Comparison of ENCODE assay signal across 11 mouse cellular contexts in the genomic region with DNA sequence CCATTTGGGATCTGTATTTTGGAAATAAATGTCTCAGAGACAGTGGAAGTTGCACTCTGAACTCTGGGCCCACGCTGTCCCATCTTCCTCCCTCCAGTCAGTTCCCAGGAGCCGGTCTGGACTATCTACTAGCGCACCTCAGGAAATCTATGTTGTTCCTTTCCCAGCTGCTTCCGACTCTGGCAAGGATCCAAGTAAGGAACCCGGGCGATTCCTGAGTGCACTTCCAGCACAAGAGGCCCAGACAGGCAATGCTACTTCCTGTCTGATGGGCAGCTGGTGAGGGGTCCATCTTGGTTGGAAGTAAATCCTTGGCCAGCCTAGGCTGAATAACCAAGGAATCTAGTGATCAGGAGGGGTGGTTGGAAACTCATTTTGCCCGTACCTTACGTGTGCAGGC.
DNase-seq lines count a peak whose midpoint lies in the region; ATAC-seq and TF ChIP-seq lines count a peak whose summit lies in the region.
"Had no signal": no experiment of that assay in that cellular context is flagged by ENCODE, and none has a peak within 500 bp of the region (broad histone marks: within the 10 kb centered on the region; RNA-seq: fewer than 3 reads in every experiment).

No protein-coding gene starts in this region.

- intact Hi-C loops in gastrocnemius, adult 2 months (cut with DNase I): no loop called here
- intact Hi-C loops in gastrocnemius, postnatal 36 days (cut with DNase I): no loop called here
- intact Hi-C loops in heart, postnatal 36 days (cut with DNase I): loop anchor here (5.0 kb wide), 1 partner anchor 42 kb away; no protein-coding TSS in a partner anchor

- H3K27me3 ChIP-seq in embryonic facial prominence, embryonic 10.5 days (replicated peaks; ENCODE audit: low read depth, poor library complexity, severe bottlenecking): no peaks in the 10 kb centered on the region
- no peaks in the 10 kb centered on the region for H3K27me3 ChIP-seq in lung, embryonic 14.5 days (ENCODE audit: insufficient read depth, low read length)
- H3K27me3 ChIP-seq: limb, embryonic 12.5 days had no signal

- WGBS in embryonic facial prominence, embryonic 10.5 days: 85% methylated on average over 8 of the region's 8 CpGs
- WGBS in lung, embryonic 14.5 days: 40% methylated on average over 8 of the region's 8 CpGs

- no peaks in the 10 kb centered on the region for H3K9me3 ChIP-seq in embryonic facial prominence, embryonic 10.5 days
- H3K9me3 ChIP-seq in lung, embryonic 14.5 days (ENCODE audit: low read depth, low read length): no peaks in the 10 kb centered on the region
- H3K9me3 ChIP-seq: limb, embryonic 12.5 days had no signal

- H3K4me1 ChIP-seq in embryonic facial prominence, embryonic 10.5 days: peaks cover 16% of the 10 kb centered on the region
- no peaks in the 10 kb centered on the region for H3K4me1 ChIP-seq in lung, embryonic 14.5 days (ENCODE audit: insufficient read depth)

- no peak for DNase-seq in gastrocnemius, adult 2 months
- DNase-seq in gastrocnemius, postnatal 36 days: no peak
- peak; percentile 26 for DNase-seq in embryonic facial prominence, embryonic 10.5 days (ENCODE audit: low spot score)
- DNase-seq in heart, postnatal 36 days: peak; percentile 46 to 47
- DNase-seq in lung, embryonic 14.5 days: peak; percentile 78
- DNase-seq in spleen, postnatal 10 days (ENCODE audit: low spot score in 2 of 2): no peak
- no peak for DNase-seq in right cerebral cortex, postnatal 36 days (ENCODE audit: low spot score in 2 of 2)
- no peak for DNase-seq in spleen, postnatal 36 days (ENCODE audit: low spot score in 2 of 2)
- DNase-seq: cerebellum, adult 2 months had no signal

- no peak for TF ChIP-seq CTCF in gastrocnemius, adult 2 months (IDR thresholded peaks at IDR 0.05)
- no peak for TF ChIP-seq CTCF in lung, embryonic 14.5 days (IDR thresholded peaks at IDR 0.05; ENCODE audit: low read depth)

- no peak overlapping the region for H3K4me2 ChIP-seq in lung, embryonic 14.5 days
- H3K4me2 ChIP-seq: limb, embryonic 12.5 days had no signal

- H3K36me3 ChIP-seq in embryonic facial prominence, embryonic 10.5 days (replicated peaks): no peaks in the 10 kb centered on the region
- H3K36me3 ChIP-seq in lung, embryonic 14.5 days (ENCODE audit: insufficient read depth): no peaks in the 10 kb centered on the region
- H3K36me3 ChIP-seq: limb, embryonic 12.5 days had no signal

- no peak overlapping the region for H3K4me3 ChIP-seq in gastrocnemius, adult 2 months
- no peak overlapping the region for H3K4me3 ChIP-seq in embryonic facial prominence, embryonic 10.5 days
- no peak overlapping the region for H3K4me3 ChIP-seq in lung, embryonic 14.5 days (ENCODE audit: low read depth, low read length)
- H3K4me3 ChIP-seq: erythroblast, embryonic 14.5 days; limb, embryonic 12.5 days had no signal

- ATAC-seq in lung, embryonic 14.5 days (ENCODE audit: insufficient read depth): no peak; the same call in 1 of the 2 replicates

- H3K27ac ChIP-seq in gastrocnemius, adult 2 months: peak overlapping the region; percentile 71
- 0 out of 2 replicates have a peak overlapping the region, but pooled peaks have one; percentile 10 for H3K27ac ChIP-seq in embryonic facial prominence, embryonic 10.5 days (replicated peaks)
- 0 out of 2 replicates have a peak overlapping the region, but pooled peaks have one; percentile 2 for H3K27ac ChIP-seq in lung, embryonic 14.5 days (ENCODE audit: low read depth)
- H3K27ac ChIP-seq: limb, embryonic 12.5 days had no signal

- H3K9ac ChIP-seq in lung, embryonic 14.5 days: no peak overlapping the region
- H3K9ac ChIP-seq: limb, embryonic 12.5 days had no signal

Comparison
In these comparisons a context has a peak if more than half of its experiments do, and no peak if none do; other contexts are left out.
1. DNase-seq: peak in embryonic facial prominence, embryonic 10.5 days (single experiment), heart, postnatal 36 days (2 of 2) and lung, embryonic 14.5 days (single experiment); none in gastrocnemius, adult 2 months (single experiment), gastrocnemius, postnatal 36 days (0 of 2), spleen, postnatal 10 days (0 of 2), right cerebral cortex, postnatal 36 days (0 of 2) and spleen, postnatal 36 days (0 of 2).
2. H3K27ac ChIP-seq: peak in every context shown above with its lines; median percentile 71 in gastrocnemius, adult 2 months; 10 in embryonic facial prominence, embryonic 10.5 days; 2 in lung, embryonic 14.5 days.